In genomic region chr10:45458074-45458473, GRCm38 (mm10) we compare ENCODE assay signal across 21 mouse cellular contexts. TPM values are rescaled to one million over a fixed set of nuclear protein-coding genes. Genes with fewer than 3 reads are reported as not detected.
"Had no signal": no experiment of that assay in that cellular context is flagged by ENCODE, and none has a peak within 500 bp of the region (broad histone marks: within the 10 kb centered on the region; RNA-seq: fewer than 3 reads in every experiment).

No protein-coding gene starts in this region.

- ATAC-seq: liver, postnatal 0 days; lung, postnatal 0 days had no signal

- H3K27me3 ChIP-seq: kidney, embryonic 15.5 days; limb, embryonic 12.5 days; limb, embryonic 15.5 days; midbrain, embryonic 12.5 days had no signal

- H3K27ac ChIP-seq: kidney, embryonic 15.5 days; limb, embryonic 12.5 days; limb, embryonic 15.5 days; liver, embryonic 14.5 days; macrophage; midbrain, embryonic 12.5 days; stomach, postnatal 0 days had no signal

- H3K9me3 ChIP-seq: kidney, embryonic 15.5 days; limb, embryonic 12.5 days; limb, embryonic 15.5 days; midbrain, embryonic 12.5 days had no signal

- H3K4me2 ChIP-seq: kidney, embryonic 15.5 days; limb, embryonic 12.5 days; limb, embryonic 15.5 days; liver, embryonic 11.5 days; lung, embryonic 14.5 days; midbrain, embryonic 12.5 days had no signal

- H3K4me3 ChIP-seq: kidney, embryonic 15.5 days; limb, embryonic 12.5 days; limb, embryonic 15.5 days; midbrain, embryonic 12.5 days had no signal

- H3K36me3 ChIP-seq: kidney, embryonic 15.5 days; limb, embryonic 12.5 days; limb, embryonic 15.5 days; midbrain, embryonic 12.5 days had no signal

- H3K4me1 ChIP-seq: kidney, embryonic 15.5 days; limb, embryonic 12.5 days; limb, embryonic 15.5 days had no signal

- DNase-seq: kidney, adult 11 months; kidney, adult 8-10 months; kidney, postnatal 10 days; kidney, postnatal 36 days; layer of hippocampus, postnatal 36 days; left cerebral cortex, postnatal 4 days; liver, postnatal 0 days; lung, embryonic 14.5 days; thymus, postnatal 36 days had no signal

- H3K9ac ChIP-seq: kidney, embryonic 15.5 days; limb, embryonic 12.5 days; limb, embryonic 15.5 days; liver, embryonic 14.5 days; liver, postnatal 0 days; lung, embryonic 14.5 days; midbrain, embryonic 12.5 days had no signal

RNA-seq across cellular contexts. Expression of gene Lin28b, which starts 28.1 kb away (rescaled TPM):
- total RNA-seq: megakaryocyte, adult 5-6 weeks had no signal
- polyA plus RNA-seq: macrophage; small intestine, adult 2 months; spleen, adult 2 months had no signal
